Mouse (Mus musculus) common myeloid progenitor, adult 5-6 weeks (primary cell): ENCODE data around the gene Plxna3. TPM values are rescaled to one million over a fixed set of nuclear protein-coding genes. Genes with fewer than 3 reads are reported as not detected.
A peak's percentile ranks its signal among the peaks of the same experiment; 100 is the strongest.

Experiments
- ATAC-seq: replicated peaks from 2 replicates; pipeline ENCODE4 v1.8.0; 2016; ENCODE audit warnings: low read depth, mild to moderate bottlenecking, moderate TSS enrichment, inconsistent platforms; ENCODE audit not compliant: poor library complexity, severe bottlenecking
- total RNA-seq: library from RNA; stranded (forward); fragments of 200-1000, 187-1606 nt; gene quantifications from 2 replicates; pipeline ENCODE4 v1.2.3, GENCODE M21; 2017

Gene Plxna3
- total RNA-seq, 1 experiment from 2014 or later = 1.2 TPM

- no peak for ATAC-seq
Observed at GRCm38 (mm10) chrX:74359171-74359570, 30.3 kb downstream of the Plxna3 start.

GRCm38 (mm10) chrX:74367512-74367911 is 38.6 kb downstream of the Plxna3 start:
- ATAC-seq = no peak

- peak; percentile 66 for ATAC-seq
Observed at GRCm38 (mm10) chrX:74368209-74368909, 39.5 kb downstream of the Plxna3 start.

- peak; percentile 91 for ATAC-seq
Observed at GRCm38 (mm10) chrX:74372888-74373549, 44.2 kb downstream of the Plxna3 start, which contains the start of the genes Ubl4a and Slc10a3. TSS of gene Ubl4a (minus strand) at chrX:74373218. TSS of gene Slc10a3 (minus strand) at chrX:74373349.

GRCm38 (mm10) chrX:74384451-74384850 is 55.6 kb downstream of the Plxna3 start:
- no peak for ATAC-seq

GRCm38 (mm10) chrX:74388153-74388552 is 59.3 kb downstream of the Plxna3 start:
- ATAC-seq = no peak

- peak; percentile 100 for ATAC-seq
Observed at GRCm38 (mm10) chrX:74392535-74393443, 63.9 kb downstream of the Plxna3 start, which contains the start of the genes Fam3a and Ikbkg. TSS of gene Fam3a (minus strand) at chrX:74393272. TSS of gene Ikbkg (plus strand) at chrX:74393290.

Other genes with a start within 250 kb of the Plxna3 start
- not detected in 2 replicates for gene Opn1mw, start 201.6 kb upstream of the Plxna3 start, total RNA-seq
- gene Mecp2, start 193.7 kb upstream of the Plxna3 start, total RNA-seq = 16.9 and 26.2 TPM in 2 replicates
- gene Tex28, start 161.2 kb upstream of the Plxna3 start, total RNA-seq = not detected in 2 replicates
- gene Tktl1, start 151.8 kb upstream of the Plxna3 start, total RNA-seq = not detected in 2 replicates
- gene Flna, start 79.2 kb upstream of the Plxna3 start, total RNA-seq = 400 and 472 TPM in 2 replicates
- gene Emd, start 74.4 kb upstream of the Plxna3 start, total RNA-seq = 90.2 and 104 TPM in 2 replicates
- gene Rpl10, start 58.3 kb upstream of the Plxna3 start, total RNA-seq = 1,474 and 1,557 TPM in 2 replicates
- 26.1 and 34.3 TPM in 2 replicates for gene Taz, start 47.2 kb upstream of the Plxna3 start, total RNA-seq
- gene Dnase1l1, start 46.7 kb upstream of the Plxna3 start, total RNA-seq = 9.8 and 26.6 TPM in 2 replicates
- 81.6 and 153 TPM in 2 replicates for gene Atp6ap1, start 32.0 kb upstream of the Plxna3 start, total RNA-seq
- 29.7 and 35.3 TPM in 2 replicates for gene Gdi1, start 24.1 kb upstream of the Plxna3 start, total RNA-seq
- gene Fam50a, start 16.0 kb upstream of the Plxna3 start, total RNA-seq = 41.7 and 54.4 TPM in 2 replicates
- gene Lage3, start 24.6 kb downstream of the Plxna3 start, total RNA-seq = 22.4 and 30.6 TPM in 2 replicates
- gene Ubl4a, start 44.2 kb downstream of the Plxna3 start, total RNA-seq = 15.4 and 17.2 TPM in 2 replicates
- 9.0 and 17.0 TPM in 2 replicates for gene Slc10a3, start 44.3 kb downstream of the Plxna3 start, total RNA-seq
- gene Fam3a, start 64.2 kb downstream of the Plxna3 start, total RNA-seq = 12.0 and 12.7 TPM in 2 replicates
- 28.0 and 61.3 TPM in 2 replicates for gene Ikbkg, start 64.2 kb downstream of the Plxna3 start, total RNA-seq
- 51.4 and 63.2 TPM in 2 replicates for gene G6pdx, start 100.1 kb downstream of the Plxna3 start, total RNA-seq
- gene Gm6880, start 152.3 kb downstream of the Plxna3 start, total RNA-seq = not detected in 2 replicates
- gene Olfr1326-ps1, start 245.8 kb downstream of the Plxna3 start, total RNA-seq = not detected in 2 replicates